Mouse (Mus musculus) heart, embryonic 16.5 days (tissue): Measurements from ENCODE around the gene Mrps18b. TPM values are rescaled to one million over a fixed set of nuclear protein-coding genes. Genes with fewer than 3 reads are reported as not detected.
"Not testable (repeated sequence)": the region's sequence is repeated elsewhere in the genome, so short reads cannot be mapped to it uniquely, and the experiment has no call there.

Source experiments
- ATAC-seq: fragments of 200-750 bp; cut with Nextera tagmentation; replicated peaks from 2 replicates; pipeline ENCODE4 v1.8.0; 2017; ENCODE audit warnings: moderate number of reproducible peaks; ENCODE audit not compliant: insufficient read depth, low FRiP score; ENCODE audit errors: extremely low read depth
- H3K27ac ChIP-seq: fragments of 300-500 bp; sonication (generic); 2 replicates; pipeline ENCODE4 v1.5.1; 2014; ENCODE audit warnings: mild to moderate bottlenecking, low read length, control low read depth, moderate library complexity
- H3K27me3 ChIP-seq: fragments of 300-500 bp; sonication (generic); 2 replicates; pipeline ENCODE4 v1.6.1; 2014; ENCODE audit warnings: low read length, mixed read lengths; ENCODE audit not compliant: control insufficient read depth, insufficient read depth
- H3K36me3 ChIP-seq: fragments of 300-500 bp; sonication (generic); 2 replicates; pipeline ENCODE4 v1.6.1; 2014; ENCODE audit not compliant: control insufficient read depth, insufficient read depth
- H3K4me1 ChIP-seq: fragments of 300-500 bp; sonication (generic); 2 replicates; pipeline ENCODE4 v1.6.1; 2014; ENCODE audit warnings: low read length, mixed read lengths; ENCODE audit not compliant: control insufficient read depth, insufficient read depth
- H3K4me2 ChIP-seq: fragments of 300-500 bp; sonication (generic); 2 replicates; pipeline ENCODE4 v1.6.1; 2014; ENCODE audit warnings: low read depth, mild to moderate bottlenecking, control low read depth, low read length
- H3K4me3 ChIP-seq: fragments of 300-500 bp; sonication (generic); 2 replicates; pipeline ENCODE4 v1.5.1; 2014; ENCODE audit warnings: mild to moderate bottlenecking, control low read depth, low read length
- H3K9ac ChIP-seq: fragments of 300-500 bp; sonication (generic); 2 replicates; pipeline ENCODE4 v1.6.1; 2014; ENCODE audit warnings: low read length, control low read depth
- H3K9me3 ChIP-seq: fragments of 300-500 bp; sonication (generic); replicated peaks from 2 replicates; pipeline ENCODE4 v1.6.1; 2016; ENCODE audit warnings: low read length; ENCODE audit not compliant: control insufficient read depth
- WGBS: fragments of 180-500 bp; shearing (Covaris S2); extraction: QIAGEN DNeasy Blood & Tissue Kit; methylation state at CpG from one replicate; pipeline ENCODE4 v1.1.7; 2014; 5-methylcytosine and 5-hydroxymethylcytosine counted together
- polyA plus RNA-seq: library from polyadenylated mRNA; unstranded; fragments of >200 nt; fragmentation: Nextera tagmentation; extraction: Ambion mirVana; gene quantifications from 2 replicates; pipeline ENCODE4 v1.2.1, GENCODE M21; 2015

Gene Mrps18b
- polyA plus RNA-seq, result 70.1 and 77.3 TPM in 2 replicates

DNA sequence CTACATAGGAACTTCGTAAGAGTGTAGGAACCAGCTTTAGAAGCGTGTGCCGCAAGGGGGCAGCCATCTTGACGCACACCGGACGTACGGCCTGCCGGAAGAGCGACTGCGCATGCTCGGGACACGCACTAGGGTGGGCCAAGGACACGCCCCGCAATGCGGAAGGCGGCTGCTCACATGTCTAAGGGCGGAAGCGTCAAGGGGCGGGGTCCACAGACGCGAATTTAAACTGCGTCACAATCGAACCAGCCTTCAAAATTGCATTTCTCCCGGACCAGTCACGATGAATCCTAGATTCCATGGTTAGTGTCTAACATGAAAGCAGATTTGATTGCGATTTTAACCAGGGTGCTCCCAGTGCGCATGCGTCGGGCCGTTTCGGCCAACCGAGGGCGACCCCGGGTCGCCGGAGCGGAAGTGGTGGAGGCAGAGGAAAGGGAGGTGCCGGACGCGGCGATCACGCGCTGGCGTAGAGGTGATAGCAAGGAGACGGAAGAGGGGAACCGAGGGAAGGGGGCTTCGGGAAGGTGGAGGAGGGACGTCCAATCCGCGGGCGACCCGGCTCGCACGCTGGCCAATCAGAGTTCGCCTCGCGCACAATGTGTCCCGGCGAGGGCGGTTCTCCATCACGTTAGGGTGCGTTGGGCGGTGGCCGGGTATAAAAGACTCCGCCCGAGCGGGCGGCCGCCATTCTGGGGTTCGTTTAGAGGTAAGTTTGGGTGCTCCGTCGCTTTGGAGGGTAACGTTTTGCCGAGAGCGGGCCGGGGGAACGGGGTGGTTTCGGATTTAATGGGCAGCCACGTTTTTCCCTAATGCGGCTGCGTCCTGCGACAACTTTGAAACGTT, at the start of gene Mrps18b, which contains the start of gene Ppp1r10:
Gene Mrps18b, minus strand, starts transcription at position 93 of the 846 bp plus-strand sequence.
Gene Ppp1r10, plus strand, starts transcription at position 138 of the 846 bp plus-strand sequence.
- ATAC-seq, result peak; percentile 95
- H3K27ac ChIP-seq, result peak within 1 kb of the TSS; percentile 99
- no peaks in the 10 kb centered on the region for H3K27me3 ChIP-seq
- no peaks in the 10 kb centered on the region for H3K9me3 ChIP-seq
- peak within 1 kb of the TSS; percentile 98 for H3K4me2 ChIP-seq
- WGBS, result under 1% methylated on average over 83 of the region's 83 CpGs
- peaks cover 10% of the 10 kb centered on the region; the same call in 1 of the 2 replicates for H3K36me3 ChIP-seq
- peak within 1 kb of the TSS; percentile 72 for H3K4me3 ChIP-seq
- H3K4me1 ChIP-seq, result peaks cover 22% of the 10 kb centered on the region
- H3K9ac ChIP-seq, result peak within 1 kb of the TSS; percentile 96

DNA sequence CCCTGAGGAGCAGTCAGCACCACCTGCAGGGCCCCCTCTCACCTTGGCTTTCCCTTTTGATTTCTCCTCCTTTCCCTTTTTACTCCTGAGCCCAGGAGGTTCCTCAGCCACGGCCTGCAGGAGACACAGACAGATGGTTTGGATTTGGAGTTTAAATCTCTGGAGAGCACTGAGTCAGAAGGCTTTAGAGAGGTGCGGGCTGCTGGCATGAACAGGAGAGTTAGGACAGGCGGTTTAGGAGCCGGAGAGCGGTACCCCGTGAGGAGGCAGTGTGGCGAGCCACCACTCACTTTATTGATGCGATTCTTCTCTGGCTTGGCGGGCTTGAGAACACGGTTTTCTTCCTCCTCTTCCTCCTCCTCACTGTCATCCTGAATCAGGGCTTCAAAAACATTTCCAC, 47.1 kb upstream of the Mrps18b start:
- Histone ChIP-seq H3K4me1 (peaks cover 3% of the 10 kb centered on the region), H3K4me3 (no peak overlapping the region), H3K9ac (no peak overlapping the region), H3K27ac (no peak overlapping the region), H3K4me2 (no peak overlapping the region), H3K27me3 (no peaks in the 10 kb centered on the region), H3K9me3 (no peaks in the 10 kb centered on the region), H3K36me3 (peaks cover 56% of the 10 kb centered on the region)
- no peak for ATAC-seq
- 83% methylated on average over 10 of the region's 10 CpGs for WGBS

DNA sequence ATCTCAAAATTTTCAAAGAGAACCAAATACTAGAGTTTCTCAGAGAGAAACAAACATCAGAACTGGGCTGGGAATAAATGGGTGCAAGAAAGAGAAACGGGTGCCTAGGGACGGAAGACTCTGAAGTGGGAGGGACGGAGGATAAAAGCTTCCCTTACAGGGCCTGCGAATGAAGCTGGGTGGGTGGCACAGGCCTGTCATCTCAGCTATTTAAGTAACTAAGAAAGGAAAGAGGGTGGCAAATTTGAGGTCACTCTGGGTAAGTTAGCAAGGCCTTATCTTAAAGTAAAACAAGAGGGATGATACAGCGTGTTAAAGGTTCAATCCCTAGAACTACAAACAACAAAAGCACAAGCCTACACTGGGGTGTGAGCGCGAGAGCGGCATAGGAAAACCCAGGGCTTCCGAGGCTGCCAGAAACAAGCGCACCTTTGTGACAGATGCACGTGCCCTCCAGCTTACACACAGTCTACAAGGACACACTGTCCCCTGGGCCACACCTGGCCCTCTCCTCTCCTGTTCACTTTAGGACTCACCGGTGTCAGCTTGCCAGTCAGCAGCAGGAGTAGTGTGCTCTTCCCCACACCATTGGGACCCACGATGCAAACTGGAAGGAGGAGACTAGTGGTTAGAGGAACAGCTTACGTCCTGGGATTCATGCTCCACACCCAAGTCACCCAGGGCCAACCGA, 42.5 kb upstream of the Mrps18b start:
- Histone ChIP-seq H3K27me3 (no peaks in the 10 kb centered on the region), H3K27ac (no peak overlapping the region), H3K9ac (no peak overlapping the region), H3K4me3 (no peak overlapping the region), H3K36me3 (peaks cover 78% of the 10 kb centered on the region), H3K4me1 (no peaks in the 10 kb centered on the region), H3K9me3 (no peaks in the 10 kb centered on the region), H3K4me2 (no peak overlapping the region)
- ATAC-seq, result no peak
- WGBS, result 93% methylated on average over 15 of the region's 15 CpGs

DNA sequence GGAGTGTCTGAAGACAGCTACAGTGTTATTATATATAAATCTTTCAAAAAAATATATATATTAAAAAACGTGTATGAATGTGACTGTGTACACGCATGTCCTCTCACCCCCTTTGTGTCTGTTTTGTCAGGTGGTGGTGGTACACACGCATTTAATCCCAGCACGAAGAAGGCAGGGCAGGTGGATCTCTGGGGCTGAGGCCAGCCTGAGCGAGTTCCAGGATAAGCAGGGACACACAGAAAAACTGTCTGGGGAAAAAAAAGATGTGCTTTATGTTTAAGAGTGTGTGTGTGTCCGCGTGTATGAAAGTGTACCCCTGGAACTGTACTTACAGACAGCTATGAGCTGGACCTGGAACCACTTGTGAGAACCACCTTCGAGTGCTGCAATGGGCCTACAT, 38.5 kb upstream of the Mrps18b start:
- Histone ChIP-seq H3K4me3 (no peak overlapping the region), H3K4me1 (no peaks in the 10 kb centered on the region), H3K4me2 (no peak overlapping the region), H3K9me3 (no peaks in the 10 kb centered on the region), H3K9ac (no peak overlapping the region), H3K27me3 (no peaks in the 10 kb centered on the region), H3K27ac (no peak overlapping the region), H3K36me3 (peaks cover 40% of the 10 kb centered on the region)
- 76% methylated on average over 8 of the region's 8 CpGs for WGBS
- no peak for ATAC-seq

DNA sequence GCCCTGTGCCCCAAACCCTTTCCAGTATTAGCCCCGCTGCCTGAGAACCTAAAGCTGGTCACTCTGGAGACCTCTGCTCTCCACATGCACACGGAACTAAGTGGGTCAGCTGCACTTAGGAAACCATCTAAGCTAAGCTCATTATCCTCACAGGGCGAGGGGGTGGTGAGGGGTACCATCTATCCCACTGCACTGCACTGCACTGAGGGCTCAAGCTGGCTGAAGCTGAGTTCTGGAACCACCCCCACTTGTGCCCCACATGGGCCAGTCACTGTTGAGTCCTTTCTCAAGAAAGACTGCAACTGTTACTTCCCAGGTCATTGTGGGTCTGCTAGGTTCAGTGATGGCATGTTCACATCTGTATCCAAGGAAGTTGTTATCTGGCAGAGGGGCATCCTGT, 36.4 kb upstream of the Mrps18b start:
- not testable (repeated sequence) for H3K27me3 ChIP-seq, H3K4me1 ChIP-seq, H3K9me3 ChIP-seq, H3K4me3 ChIP-seq, H3K9ac ChIP-seq, H3K27ac ChIP-seq, H3K4me2 ChIP-seq, ATAC-seq
- 65% methylated on average over 2 of the region's 3 CpGs for WGBS
- H3K36me3 ChIP-seq, result peaks cover 19% of the 10 kb centered on the region

DNA sequence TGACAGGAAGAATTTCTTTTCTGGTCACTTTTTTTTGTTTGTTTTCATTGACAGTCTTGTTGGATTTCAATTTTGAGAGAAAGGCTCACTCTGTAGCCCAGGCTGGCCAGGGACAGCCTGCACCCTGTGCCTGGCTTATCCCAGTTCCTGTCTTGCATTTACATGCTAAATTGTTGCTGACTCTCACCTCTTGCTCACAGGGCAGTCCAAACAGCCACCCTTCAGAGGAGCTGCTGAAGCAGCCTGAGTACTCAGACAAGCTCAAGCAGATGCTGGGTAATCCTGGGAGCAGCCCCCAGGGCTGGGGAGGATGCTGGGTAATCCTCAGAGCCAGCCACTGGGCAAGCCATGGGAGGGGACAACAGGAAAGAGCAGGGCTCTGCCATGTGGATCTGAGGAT, 34.8 kb upstream of the Mrps18b start:
- not testable (repeated sequence) for H3K27me3 ChIP-seq, H3K4me3 ChIP-seq, H3K4me2 ChIP-seq, H3K4me1 ChIP-seq, H3K9ac ChIP-seq, ATAC-seq, H3K27ac ChIP-seq, H3K36me3 ChIP-seq, H3K9me3 ChIP-seq

DNA sequence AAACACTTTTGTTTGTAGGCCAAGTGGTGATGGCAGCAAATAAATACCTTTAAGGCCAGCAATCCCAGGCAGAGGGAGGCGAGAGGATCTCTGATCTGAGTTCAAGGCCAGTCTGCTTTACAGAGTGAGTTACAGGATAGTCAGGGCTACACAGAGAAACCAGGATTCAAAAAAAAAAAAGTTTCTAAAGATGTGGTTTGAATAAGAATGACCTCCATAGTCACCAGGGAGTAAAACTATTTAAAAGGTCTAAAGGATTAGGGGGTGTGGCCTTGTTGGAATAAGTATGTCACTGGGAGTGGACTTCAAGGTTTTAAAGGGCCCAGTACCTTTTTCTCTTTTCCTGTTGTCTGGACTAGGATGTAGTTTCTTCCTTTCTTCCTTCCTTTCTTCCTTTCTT, 23.8 kb upstream of the Mrps18b start:
- 59% methylated on average over 1 of the region's 1 CpGs for WGBS
- Histone ChIP-seq H3K27ac (no peak overlapping the region), H3K9me3 (0 out of 2 replicates have a peak, but pooled peaks cover 2% of the 10 kb centered on the region), H3K27me3 (no peaks in the 10 kb centered on the region), H3K36me3 (no peaks in the 10 kb centered on the region), H3K4me3 (no peak overlapping the region), H3K9ac (no peak overlapping the region), H3K4me1 (no peaks in the 10 kb centered on the region), H3K4me2 (no peak overlapping the region)
- ATAC-seq, result no peak

DNA sequence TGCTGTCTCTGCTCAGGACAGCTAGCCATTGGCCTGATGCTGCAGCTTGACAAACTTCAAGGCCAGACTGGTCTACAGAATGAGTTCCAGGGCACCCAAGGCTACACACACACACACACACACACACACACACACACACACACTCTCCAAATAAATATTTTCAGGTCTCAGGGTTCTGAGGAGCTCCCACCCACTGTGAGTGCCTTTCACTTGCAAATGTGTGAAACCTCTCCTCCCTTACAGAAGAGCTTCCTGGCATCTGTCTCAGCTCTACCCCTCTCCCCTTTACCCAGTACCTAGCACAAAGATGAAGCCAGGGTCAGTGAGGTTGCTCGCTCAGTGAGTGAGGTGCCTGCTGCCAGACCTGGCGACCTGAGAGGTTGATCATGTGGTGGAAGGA, 22.9 kb upstream of the Mrps18b start:
- H3K36me3 ChIP-seq, result no peaks in the 10 kb centered on the region
- H3K4me1 ChIP-seq, result no peaks in the 10 kb centered on the region
- 0 out of 2 replicates have a peak, but pooled peaks cover 2% of the 10 kb centered on the region for H3K9me3 ChIP-seq
- no peak overlapping the region for H3K9ac ChIP-seq
- H3K27me3 ChIP-seq, result no peaks in the 10 kb centered on the region
- 36% methylated on average over 2 of the region's 2 CpGs for WGBS
- H3K4me2 ChIP-seq, result no peak overlapping the region
- no peak for ATAC-seq
- H3K4me3 ChIP-seq, result no peak overlapping the region
- H3K27ac ChIP-seq, result no peak overlapping the region
